Mouse (Mus musculus) embryo, embryonic 9.5 days (tissue): ENCODE results near the gene Atf7.
"Not testable (repeated sequence)": the region's sequence is repeated elsewhere in the genome, so short reads cannot be mapped to it uniquely, and the experiment has no call there.

Source experiments
- DNase-seq: peaks from one replicate; pipeline ENCODE4 v3.0.0-alpha.2; 2017; ENCODE audit errors: extremely low spot score

Gene Atf7

DNA sequence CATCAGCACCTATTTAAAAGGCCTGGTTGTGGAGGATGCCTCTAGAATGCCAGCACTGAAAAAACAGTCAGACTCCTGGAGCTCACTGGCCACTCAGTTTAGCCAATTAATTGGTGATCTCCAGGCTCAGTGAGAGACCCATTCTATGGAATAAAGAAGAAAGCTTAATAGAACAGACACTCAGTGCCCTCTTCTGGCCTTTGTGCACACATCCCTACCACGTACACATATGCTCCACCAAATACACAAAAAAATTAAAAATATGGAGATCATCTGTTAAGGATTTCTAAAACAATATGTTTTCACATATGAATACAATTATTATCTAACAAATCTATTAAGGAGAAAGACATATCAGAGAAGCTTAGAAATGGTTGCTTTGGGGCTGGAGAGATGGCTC lies 4.5 kb downstream of the Atf7 start:
- no peak for DNase-seq

DNA sequence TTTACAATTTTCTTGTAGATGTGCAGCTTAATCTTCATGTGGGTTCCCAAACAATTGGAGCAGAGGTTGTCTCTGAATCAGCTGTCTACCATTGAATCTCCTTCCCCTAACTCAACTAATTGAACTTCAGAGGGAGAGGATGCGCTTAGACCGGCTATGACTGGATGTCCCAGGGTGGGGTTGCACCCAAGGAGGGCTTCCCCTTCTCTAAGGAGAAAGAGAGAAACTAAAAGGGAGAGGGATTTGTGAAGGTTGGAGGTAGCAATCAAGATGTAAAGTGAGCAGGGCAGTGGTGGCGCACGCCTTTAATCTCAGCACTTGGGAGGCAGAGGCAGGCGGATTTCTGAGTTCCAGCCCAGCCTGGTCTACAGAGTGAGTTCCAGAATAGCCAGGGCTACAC lies 5.8 kb downstream of the Atf7 start:
- no peak for DNase-seq

DNA sequence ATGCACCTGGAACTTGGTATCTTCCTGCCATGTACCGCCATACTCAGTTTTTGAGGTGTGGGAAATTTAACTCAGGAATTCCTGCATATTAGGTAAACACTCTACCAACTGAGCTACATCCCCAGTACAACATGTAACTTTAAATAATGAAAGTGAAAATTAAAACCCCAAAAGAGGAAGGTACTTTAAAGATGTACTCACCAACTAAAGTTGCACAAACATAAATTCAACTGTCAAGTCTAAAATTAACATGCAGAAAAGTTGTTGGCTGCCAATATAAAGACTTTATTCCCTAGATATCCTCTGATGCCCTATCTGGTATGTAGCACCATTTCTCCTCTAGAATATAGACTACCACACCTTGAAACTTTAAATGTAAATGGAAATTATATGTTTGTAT lies 7.6 kb downstream of the Atf7 start:
- DNase-seq: no peak

DNA sequence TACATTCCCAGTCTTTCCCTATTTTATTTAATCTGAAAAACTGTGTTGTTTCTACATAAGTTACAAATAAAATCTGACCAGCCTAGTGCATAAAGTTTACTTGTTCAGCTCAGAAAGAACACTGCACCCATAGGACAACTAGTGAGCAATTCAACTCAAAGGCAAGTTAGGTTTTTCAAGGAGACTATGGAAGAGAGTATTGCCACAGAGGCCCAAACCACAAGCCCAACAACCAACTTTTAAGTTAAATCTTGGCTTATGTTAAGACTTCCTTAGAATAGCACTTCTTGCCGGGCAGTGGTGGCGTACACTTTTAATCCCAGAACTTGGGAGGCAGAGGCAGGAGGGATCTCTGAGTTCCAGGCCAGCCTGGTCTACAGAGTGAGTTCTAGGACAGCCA lies 9.1 kb downstream of the Atf7 start:
- DNase-seq: no peak

DNA sequence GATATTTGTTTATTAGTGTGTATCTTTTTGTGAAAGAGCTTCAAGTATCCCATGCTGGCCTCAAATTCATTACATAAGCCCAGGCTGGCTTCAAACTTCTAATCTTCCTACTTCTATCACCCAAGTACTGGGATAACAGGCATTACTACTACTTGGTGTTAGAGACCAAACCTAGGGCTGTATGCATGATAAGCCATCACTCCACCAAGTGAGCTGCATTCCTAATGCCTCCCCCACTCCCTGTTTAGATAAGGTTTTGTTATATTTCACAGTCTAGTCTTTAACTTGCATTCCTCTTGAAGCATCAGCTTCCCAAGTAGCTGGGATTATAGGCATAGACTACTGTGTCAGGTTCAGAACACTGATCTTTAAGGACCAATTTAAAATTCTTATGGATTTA lies 11.0 kb downstream of the Atf7 start:
- DNase-seq: no peak

DNA sequence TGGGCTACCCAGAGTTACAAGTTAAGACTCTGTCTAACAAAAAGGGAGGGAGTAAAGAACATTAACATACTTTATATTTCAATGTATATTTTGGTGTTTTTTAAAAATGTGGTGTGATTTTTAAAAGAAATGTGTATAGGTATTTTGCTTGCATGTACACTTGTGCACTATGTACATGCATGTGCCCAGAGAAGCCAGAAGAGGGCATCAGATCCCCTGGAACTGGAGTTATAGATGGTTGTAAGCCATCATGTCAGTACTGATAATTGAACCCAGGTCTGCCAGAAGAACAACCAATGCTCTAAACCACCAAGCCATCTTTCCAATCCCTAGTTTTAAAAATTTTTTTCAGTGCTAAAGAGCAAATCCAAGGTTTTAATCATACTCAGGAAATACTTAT lies 12.3 kb downstream of the Atf7 start:
- no peak for DNase-seq

DNA sequence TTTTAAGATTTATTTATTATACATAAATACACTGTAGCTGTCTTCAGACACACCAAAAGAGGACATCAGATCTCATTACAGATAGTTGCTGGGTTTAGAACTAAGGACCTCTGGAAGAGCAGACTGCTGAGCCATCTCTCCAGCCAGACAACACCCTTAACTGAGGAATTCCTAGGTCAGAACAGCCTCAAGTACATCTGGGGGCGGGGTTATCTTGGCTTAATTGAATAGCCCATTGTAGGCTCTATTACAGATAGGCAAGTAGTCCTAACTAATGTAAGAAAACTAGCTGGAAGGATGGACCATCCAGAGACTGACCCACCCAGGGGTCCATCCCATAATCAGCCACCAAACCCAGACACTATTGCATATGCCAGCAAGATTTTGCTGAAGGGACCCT lies 16.7 kb downstream of the Atf7 start:
- not testable (repeated sequence) for DNase-seq

DNA sequence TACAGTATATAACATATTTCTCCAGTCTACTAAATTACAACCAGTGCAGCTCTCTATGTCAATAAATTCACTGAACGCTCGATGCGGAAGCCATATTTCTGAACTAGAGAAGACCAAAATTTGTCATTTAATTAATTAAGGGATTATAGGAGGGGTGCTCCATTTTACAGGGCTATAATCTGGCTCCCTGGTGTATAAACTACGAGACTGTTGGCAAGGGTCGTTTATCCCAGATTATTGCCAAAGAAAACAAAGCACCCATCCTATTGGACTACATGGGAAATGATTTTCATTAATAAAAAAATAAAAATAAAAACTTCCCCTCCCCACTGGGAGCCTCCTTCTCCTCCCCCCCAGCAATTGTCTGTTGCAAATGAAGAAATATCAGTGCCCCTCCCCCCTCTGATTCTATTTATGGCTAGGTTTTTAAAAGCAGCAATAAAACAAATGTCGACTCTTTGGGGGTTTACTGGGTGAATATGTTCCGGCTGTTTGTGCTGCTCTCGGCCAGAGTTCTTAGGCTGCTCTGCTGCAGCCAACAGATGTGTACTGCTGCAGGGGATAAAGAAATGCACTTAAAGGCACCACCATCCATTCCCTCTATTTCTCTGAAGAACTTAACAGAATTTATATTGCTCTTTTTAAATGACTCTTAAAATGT lies 31.1 kb downstream of the Atf7 start:
- DNase-seq: no peak

DNA sequence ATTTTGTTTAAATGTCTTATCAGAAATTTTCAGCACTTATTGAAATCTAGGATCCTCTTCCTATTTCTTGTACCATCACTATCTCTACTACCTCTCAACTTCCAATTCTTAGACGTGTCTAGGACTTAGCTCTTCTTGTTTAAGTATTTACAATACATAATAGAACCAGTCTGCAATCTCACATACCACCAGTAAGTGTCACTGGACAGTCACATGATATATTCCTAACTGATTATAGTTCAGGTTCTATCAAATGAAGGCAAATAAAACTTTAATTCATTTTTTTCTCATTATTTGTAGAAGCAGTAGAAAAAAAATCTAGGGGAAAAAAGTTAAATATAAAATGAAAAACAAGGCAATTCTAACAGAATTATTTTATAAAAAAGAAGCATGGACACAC lies 32.6 kb downstream of the Atf7 start:
- no peak for DNase-seq

DNA sequence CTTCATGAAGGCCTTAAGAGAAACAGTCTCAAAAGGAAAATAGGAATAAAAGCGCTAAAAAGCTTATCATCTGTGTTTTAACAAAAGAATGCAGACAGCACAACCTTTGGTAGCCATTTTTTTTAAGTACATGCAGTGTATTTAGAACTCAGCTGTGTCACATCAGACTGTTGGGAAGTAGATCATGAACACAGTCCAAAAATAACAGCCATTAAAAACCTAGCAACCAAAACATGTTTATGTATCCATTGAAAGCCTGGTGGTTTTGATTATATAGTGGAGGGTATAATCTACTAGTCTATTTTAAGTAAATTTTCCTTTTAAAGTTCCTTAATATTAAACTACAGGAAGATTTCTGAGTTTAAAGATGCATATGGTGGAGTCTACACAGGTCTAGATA lies 34.7 kb downstream of the Atf7 start:
- no peak for DNase-seq

DNA sequence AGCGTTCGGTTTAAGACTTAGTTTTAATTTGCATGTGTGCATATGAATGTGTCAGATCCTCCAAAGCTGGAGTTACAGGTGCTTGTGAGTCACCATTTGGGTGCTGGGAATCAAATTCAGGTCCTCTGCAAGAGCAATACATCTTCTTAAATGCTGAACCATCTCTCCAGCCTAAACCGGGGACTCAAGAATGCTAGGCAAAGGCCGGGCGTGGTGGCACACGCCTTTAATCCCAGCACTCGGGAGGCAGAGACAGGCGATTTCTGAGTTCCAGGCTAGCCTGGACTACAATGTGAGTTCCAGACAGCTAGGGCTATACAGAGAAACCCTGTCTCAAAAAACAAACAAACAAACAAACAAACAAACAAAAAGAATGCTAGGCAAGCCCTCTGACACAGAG lies 35.4 kb downstream of the Atf7 start:
- no peak for DNase-seq

DNA sequence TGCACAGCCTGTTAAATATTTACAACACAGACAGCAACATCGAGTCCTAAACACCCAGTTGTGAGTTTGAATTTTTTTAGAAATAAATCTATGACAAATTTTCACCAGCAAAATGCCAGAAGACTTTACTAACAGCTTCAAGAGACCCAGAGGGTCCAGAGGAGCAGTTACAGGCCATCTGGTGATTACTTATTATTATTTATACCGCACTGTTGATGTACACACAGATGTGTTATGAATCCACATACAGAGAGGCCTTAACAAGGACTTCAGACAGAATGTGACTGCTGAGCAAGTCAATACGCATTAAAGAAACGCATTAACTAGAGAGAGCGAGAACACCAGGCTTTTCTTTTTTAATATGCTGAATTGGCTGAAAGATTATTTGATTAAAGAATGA lies 39.8 kb downstream of the Atf7 start:
- DNase-seq: no peak

DNA sequence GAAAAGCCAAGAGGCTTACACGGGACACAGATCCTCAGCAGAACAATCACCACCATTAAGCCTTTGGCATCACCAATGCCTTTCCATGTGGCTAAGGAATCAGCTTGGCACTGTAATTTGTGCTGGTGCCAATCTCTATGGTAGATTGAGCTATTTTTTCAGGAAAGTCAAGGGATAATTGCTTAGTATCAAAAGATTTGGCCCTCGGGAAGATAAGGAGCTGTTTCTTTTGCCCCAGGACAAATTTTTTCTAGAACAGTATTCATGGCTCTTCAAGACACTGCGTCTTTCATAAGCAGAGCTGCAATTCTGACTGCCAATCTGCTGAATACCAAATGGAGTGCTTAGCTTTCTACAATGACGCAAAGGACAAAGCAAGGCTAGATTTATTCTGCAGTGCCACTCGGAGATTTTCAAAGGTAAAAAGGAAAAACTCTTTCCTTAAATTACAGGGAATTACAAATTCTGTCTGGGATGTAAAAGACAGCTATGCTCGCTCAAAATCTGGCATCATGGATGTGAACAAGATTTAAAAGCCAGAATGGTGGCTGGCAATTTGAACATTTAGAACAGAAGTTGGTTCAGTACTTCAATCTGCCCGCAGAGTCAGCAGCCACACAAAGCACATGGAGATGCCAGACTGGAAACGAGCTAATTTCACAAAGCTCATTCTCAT lies 41.4 kb downstream of the Atf7 start:
- DNase-seq: no peak

DNA sequence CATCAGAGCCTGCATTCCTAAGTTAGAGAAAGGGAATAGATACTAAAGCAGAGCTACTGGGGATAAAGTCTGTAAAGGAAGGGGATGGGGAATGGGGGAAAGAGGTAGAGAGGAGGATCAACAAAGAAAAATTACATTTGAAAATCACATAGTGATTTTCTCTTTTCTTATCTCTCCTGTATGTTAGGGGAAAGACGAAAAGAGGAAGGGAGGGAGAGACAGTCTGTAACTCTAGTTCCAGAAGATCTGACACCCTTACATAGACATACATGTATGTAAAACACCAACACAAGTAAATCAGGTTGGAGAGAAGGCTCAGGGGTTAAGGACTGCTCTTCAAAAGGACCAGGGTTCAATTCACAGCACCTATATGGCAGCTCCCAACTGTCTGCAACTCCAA lies 44.1 kb downstream of the Atf7 start:
- DNase-seq: no peak

DNA sequence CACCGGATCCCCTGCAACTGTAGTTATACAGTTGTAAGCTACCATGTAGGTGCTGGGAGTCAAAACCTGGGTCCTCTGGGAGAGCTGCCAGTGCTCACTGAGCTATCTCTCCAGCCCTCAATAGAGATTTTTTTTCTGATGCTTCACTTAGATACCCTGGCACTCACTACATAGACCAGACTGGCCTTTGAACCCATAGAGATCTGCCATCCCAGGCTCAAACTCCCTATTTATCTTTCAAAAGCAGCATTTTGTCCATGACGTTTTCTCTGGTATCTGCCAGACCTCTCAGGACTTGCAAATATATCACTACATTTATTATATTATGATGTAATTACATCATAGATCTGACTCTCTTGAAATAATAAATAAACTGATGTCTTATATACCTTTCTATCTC lies 46.9 kb downstream of the Atf7 start:
- DNase-seq: no peak

DNA sequence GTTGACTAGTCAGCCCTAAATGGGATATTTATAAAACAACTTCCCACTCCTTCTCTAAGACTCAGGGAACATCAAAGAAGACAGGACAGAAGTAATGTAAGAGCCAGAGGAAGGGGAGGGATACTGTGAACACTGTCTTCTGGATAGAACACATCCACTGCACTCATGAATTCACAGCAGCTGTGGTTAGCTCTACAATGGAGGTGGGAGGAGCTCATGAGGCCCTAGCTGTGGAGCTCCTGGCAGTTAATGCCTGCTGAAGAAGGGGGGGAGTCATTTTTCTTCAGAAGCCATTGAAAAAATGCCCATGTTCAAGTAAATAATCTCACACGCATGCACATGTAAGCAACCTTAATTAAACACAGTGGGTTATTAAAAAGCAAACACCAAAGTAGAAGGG lies 48.3 kb downstream of the Atf7 start:
- no peak for DNase-seq

DNA sequence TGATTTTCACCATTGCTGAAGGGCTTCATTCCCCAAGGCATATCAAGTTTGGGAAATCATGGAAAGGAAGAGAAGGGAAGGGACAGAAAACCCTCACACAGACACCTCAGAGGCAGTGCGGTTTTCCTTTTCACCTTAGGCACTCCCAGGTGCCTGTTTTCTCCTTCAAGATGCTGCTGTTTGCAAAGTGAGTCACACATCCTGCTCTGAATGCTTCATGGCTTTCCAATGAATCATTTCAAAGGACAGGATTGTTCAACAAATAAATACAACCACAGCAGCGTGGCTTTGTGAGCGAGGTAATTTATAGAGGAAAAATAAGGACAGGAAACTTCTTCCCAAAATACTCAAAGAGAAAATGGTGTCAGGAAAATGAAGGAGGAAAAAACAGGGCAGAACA lies 53.2 kb downstream of the Atf7 start:
- no peak for DNase-seq

DNA sequence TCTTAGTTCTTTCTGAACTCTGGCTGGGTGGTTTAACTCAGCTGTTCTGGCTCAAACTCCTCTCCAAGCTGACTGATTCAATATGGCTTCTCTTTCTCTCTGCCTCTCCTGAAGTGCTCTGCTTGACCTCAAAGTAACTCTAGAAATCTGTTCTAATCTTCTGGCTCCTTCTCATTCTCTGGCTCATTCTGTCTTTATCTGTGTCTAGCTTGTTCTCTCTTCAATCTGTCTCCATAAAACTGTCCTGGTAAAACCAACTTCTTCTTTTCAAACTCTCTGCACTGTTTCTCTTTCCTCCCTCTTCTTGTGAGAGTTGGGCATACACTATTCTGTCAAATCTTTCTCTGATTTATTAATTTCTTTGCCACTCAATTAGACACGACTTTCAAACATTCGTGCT lies 57.4 kb downstream of the Atf7 start:
- no peak for DNase-seq

DNA sequence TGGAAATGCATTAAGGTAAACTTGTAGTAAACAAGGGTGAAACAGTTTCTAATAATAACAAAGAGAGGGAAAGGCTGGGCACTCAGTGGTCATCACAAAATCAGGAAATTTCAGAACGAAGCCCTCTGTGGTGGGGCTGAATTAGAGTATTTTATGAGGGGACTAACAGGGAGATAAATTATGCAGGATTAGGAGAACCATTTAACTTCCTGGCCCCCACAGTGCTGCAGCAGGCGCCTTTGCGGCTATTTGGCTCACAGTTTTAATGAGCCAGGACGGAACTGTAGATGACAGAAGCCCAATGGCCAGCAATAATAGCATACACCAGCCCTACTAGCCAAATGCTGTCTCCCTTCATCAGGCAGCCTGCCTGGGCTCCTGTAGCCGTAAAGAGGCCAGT lies 61.6 kb downstream of the Atf7 start:
- no peak for DNase-seq

DNA sequence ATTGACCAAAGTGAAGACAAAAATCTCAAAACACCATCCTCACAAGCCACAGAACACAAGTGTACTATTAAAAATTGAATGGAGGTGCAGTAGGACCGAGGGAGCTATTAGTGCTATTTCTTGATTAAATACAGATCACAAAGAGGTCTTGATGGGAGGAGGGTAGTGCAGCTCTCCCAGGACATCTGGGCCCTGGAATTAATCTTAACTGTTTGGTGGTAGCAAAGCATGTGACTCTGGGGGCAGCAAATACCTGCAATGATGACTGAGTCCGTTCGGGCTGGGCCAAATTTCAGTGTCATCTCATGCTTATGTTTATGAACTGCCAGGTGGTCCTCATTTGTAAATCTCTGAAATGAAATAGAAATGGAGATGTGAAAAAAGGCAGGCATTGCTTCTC lies 62.2 kb downstream of the Atf7 start:
- DNase-seq: no peak

DNA sequence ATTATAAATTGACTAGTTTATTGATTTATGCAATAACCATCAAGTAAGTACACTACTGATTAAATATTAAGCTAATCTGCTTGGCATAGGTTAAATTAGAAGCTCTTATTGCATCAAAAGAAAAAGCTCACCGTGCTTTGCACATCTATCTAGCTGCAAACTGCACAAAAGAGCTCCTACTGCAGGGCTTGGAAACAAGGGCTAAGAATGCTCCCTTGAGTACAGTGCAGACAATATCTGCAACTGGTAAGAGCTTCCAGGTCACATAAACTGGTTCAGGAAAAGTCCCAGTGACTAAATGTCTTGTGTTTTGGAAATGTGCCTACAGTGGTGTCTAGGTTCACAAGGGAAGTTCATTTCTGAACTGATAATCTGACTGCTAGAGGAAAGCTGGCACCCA lies 62.8 kb downstream of the Atf7 start:
- no peak for DNase-seq

DNA sequence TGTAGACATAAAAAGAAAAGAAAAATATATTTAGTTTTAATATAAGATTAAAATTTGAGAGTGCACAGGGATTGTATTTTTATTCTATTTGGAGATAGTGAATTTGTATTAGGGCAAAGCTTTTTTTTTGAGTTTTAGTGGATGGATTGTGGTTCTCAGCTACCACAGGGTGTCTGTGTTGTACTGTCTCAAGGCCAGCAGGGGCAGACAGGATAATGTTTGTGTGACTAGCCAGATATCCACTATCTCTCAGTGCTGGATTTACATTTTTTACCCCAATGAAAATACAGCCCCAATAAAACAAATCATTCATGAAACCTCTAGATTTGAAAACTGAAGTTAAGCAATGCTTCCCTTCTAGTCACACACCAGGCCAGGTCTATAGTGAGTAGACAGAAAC lies 67.7 kb downstream of the Atf7 start:
- DNase-seq: no peak

DNA sequence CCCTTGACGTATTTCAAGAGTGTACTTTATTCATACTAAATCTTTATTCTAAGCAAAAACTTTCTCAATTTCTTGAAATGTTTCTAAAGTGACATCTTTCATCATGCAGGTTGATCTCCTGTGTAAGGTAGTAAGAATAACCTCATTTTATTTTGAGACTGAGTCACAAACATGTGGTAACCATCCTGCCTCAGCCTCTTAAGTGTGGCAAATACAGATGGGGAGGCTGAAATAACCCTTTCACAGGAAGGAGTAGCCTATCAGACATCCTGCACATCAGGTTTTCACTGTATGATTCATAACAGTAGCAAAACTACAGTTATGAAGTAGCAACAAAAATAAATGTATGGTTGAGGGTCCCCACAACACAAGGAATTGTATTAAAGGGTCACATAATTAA lies 69.7 kb downstream of the Atf7 start:
- DNase-seq: no peak

DNA sequence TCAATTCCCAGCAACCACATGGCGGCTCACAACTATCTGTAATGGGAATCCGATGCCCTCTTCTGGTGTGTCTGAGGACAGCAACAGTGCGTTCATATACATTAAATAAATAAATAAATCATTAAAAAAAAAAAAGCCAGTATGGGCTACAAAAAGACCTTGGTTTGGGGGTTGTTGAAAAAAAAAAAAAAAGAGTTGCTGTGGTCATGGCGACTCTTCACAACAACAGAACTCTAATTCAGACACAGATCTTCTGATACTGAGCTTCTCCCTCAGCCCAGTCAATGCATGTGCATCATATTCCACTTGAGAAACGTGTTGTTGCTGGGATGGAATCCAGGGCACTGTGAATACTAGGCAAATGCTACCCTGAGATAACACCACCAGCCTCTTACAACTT lies 72.7 kb downstream of the Atf7 start:
- no peak for DNase-seq
